Mouse (Mus musculus) heart, embryonic 12.5 days (tissue): ENCODE data around the gene Gm17720. TPM values are rescaled to one million over a fixed set of nuclear protein-coding genes. Genes with fewer than 3 reads are reported as not detected.
"Not testable (repeated sequence)": the region's sequence is repeated elsewhere in the genome, so short reads cannot be mapped to it uniquely, and the experiment has no call there.

Source experiments
- ATAC-seq: fragments of 200-750 bp; cut with Nextera tagmentation; 2 replicates; pipeline ENCODE4 v1.8.0; 2017; ENCODE audit warnings: moderate TSS enrichment, moderate library complexity; ENCODE audit not compliant: insufficient number of reproducible peaks, low FRiP score
- H3K27ac ChIP-seq: fragments of 300-500 bp; sonication (generic); 2 replicates; pipeline ENCODE4 v1.5.1; 2016; ENCODE audit warnings: mild to moderate bottlenecking, moderate library complexity; ENCODE audit not compliant: poor library complexity, severe bottlenecking
- H3K27me3 ChIP-seq: fragments of 300-500 bp; sonication (generic); replicated peaks from 2 replicates; pipeline ENCODE4 v1.6.1; 2016; ENCODE audit warnings: mild to moderate bottlenecking, moderate library complexity
- H3K36me3 ChIP-seq: fragments of 300-500 bp; sonication (generic); 2 replicates; pipeline ENCODE4 v1.6.1; 2016; ENCODE audit warnings: mild to moderate bottlenecking, moderate library complexity
- H3K4me1 ChIP-seq: fragments of 300-500 bp; sonication (generic); replicated peaks from 2 replicates; pipeline ENCODE4 v1.6.1; 2016; ENCODE audit warnings: mild to moderate bottlenecking
- H3K4me2 ChIP-seq: fragments of 300-500 bp; sonication (generic); 2 replicates; pipeline ENCODE4 v1.6.1; 2016; ENCODE audit warnings: mild to moderate bottlenecking, moderate library complexity
- H3K4me3 ChIP-seq: fragments of 300-500 bp; sonication (generic); 2 replicates; pipeline ENCODE4 v1.5.1; 2016; ENCODE audit warnings: mild to moderate bottlenecking
- H3K9ac ChIP-seq: fragments of 300-500 bp; sonication (generic); 2 replicates; pipeline ENCODE4 v1.6.1; 2016; ENCODE audit warnings: mild to moderate bottlenecking, moderate library complexity
- H3K9me3 ChIP-seq: fragments of 300-500 bp; sonication (generic); replicated peaks from 2 replicates; pipeline ENCODE4 v1.6.1; 2016; ENCODE audit warnings: mild to moderate bottlenecking, moderate library complexity
- WGBS: fragments of 180-500 bp; shearing (Covaris S2); methylation state at CpG from one replicate; pipeline ENCODE4 v1.1.7; 2016; 5-methylcytosine and 5-hydroxymethylcytosine counted together
- polyA plus RNA-seq: library from polyadenylated mRNA; unstranded; fragments of >200 nt; fragmentation: Nextera tagmentation; extraction: Ambion mirVana; gene quantifications from 2 replicates; pipeline ENCODE4 v1.2.1, GENCODE M21; 2016

The Gm17720 gene
- polyA plus RNA-seq, 1 experiment from 2014 or later = not detected

GRCm38 (mm10) chr8:110039659-110040058 lies 62.9 kb downstream of the Gm17720 start, which contains the start of gene Chst4:
Gene Chst4 (minus strand): TSS chr8:110039740.
- no peak within 1 kb of the TSS for H3K9ac ChIP-seq
- H3K4me1 ChIP-seq = peaks cover 21% of the 10 kb centered on the region
- H3K36me3 ChIP-seq = no peaks in the 10 kb centered on the region
- H3K27ac ChIP-seq = no peak within 1 kb of the TSS
- WGBS = 77% methylated on average over 5 of the region's 5 CpGs
- no peak for ATAC-seq
- no peaks in the 10 kb centered on the region; the same call in 1 of the 2 replicates for H3K9me3 ChIP-seq
- no peak within 1 kb of the TSS for H3K4me3 ChIP-seq
- H3K27me3 ChIP-seq = no peaks in the 10 kb centered on the region
- no peak within 1 kb of the TSS for H3K4me2 ChIP-seq

DNA sequence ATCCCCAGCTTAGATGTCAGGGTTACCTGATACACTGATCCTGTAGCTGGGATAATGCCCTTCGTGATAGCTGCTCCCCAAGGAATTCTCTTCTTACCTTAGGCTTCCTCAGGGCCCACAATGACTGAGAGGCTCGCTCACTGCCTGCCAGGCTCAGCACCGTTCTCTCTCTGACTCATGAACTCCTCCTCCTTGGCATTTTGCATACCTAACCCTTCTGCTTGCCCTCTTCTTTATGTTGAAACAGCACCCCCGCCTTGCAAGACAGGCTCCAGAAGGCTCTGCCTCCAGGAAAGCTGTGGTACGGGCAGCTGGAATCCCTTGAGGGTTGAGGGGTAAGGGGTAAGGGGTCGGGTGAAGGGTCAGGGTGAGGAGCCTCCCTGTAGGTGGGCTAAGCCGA lies 63.3 kb downstream of the Gm17720 start:
- 37% methylated on average over 7 of the region's 7 CpGs for WGBS
- Histone ChIP-seq H3K27me3 (no peaks in the 10 kb centered on the region), H3K4me1 (peaks cover 26% of the 10 kb centered on the region), H3K4me2 (no peak overlapping the region), H3K9me3 (no peaks in the 10 kb centered on the region; the same call in 1 of the 2 replicates), H3K36me3 (no peaks in the 10 kb centered on the region), H3K9ac (no peak overlapping the region), H3K27ac (no peak overlapping the region), H3K4me3 (no peak overlapping the region)
- no peak for ATAC-seq

DNA sequence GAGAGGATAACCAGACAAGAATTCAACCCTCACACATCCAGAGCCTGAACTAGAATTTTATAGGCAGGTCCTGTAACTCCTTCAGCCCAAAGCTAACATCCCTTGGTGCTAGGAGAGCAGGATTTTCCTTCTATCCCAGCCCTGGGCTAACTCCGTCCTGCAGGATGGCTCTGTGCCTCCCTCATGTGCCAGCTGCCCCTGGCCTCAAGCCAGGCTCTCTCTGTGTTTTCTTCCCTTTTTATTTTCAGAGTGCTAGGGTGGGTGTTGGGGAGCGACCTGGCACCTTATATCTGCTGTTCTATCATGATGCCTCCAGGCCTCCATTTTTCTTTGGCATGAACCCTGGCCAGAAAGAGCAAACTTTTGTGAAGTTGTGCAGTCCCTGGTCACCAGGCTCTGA lies 66.4 kb downstream of the Gm17720 start:
- no peak overlapping the region for H3K27ac ChIP-seq
- no peaks in the 10 kb centered on the region for H3K9me3 ChIP-seq
- H3K36me3 ChIP-seq = no peaks in the 10 kb centered on the region
- no peak overlapping the region for H3K4me3 ChIP-seq
- H3K27me3 ChIP-seq = no peaks in the 10 kb centered on the region
- no peak for ATAC-seq
- H3K4me1 ChIP-seq = peaks cover 28% of the 10 kb centered on the region
- no peak overlapping the region for H3K9ac ChIP-seq
- H3K4me2 ChIP-seq = no peak overlapping the region
- 45% methylated on average over 2 of the region's 2 CpGs for WGBS

DNA sequence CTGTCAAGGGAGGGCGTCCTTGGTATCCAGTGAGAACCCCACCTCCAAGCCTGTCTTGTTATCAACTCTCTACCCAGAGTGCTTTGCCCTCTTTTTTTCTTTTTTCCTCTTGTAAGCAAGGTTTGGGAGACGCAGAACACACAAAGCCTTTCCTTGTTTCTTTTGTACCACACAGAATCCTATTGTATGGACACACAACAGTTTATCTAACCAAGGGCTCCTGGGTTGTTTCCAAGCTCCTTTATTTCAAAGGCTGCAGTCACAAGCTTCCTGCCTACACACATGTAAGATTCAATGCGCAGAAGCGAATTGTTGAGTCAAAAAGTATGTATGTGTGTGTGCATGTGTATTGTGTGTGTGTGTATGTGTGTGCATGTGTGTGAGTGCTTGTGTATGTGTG lies 68.2 kb downstream of the Gm17720 start:
- no peak for ATAC-seq
- Histone ChIP-seq H3K36me3 (no peaks in the 10 kb centered on the region), H3K4me1 (peaks cover 20% of the 10 kb centered on the region), H3K27ac (peak overlapping the region; percentile 35), H3K4me3 (no peak overlapping the region), H3K4me2 (no peak overlapping the region), H3K9ac (no peak overlapping the region), H3K9me3 (peaks cover 9% of the 10 kb centered on the region; the same call in 1 of the 2 replicates), H3K27me3 (no peaks in the 10 kb centered on the region)
- WGBS = 30% methylated on average over 4 of the region's 4 CpGs

GRCm38 (mm10) chr8:110033771-110034170 lies 68.8 kb downstream of the Gm17720 start:
- ATAC-seq = peak; percentile 77
- not testable (repeated sequence) for H3K27ac ChIP-seq
- 13% methylated on average over 8 of the region's 8 CpGs for WGBS

More at GRCm38 (mm10) chr8:110033771-110034170, 68.8 kb downstream of the Gm17720 start:
- H3K4me3 ChIP-seq, H3K9me3 ChIP-seq, H3K36me3 ChIP-seq, H3K4me2 ChIP-seq, H3K9ac ChIP-seq, H3K27me3 ChIP-seq: not testable (repeated sequence)
- H3K4me1 ChIP-seq = peaks cover 20% of the 10 kb centered on the region

Other genes starting within 250 kb of the Gm17720 start
- gene Phlpp2, start 234.2 kb downstream of the Gm17720 start, polyA plus RNA-seq = 1.5 and 1.8 TPM in 2 replicates
- 0.40 and 0.41 TPM in 2 replicates for gene Marveld3, start 140.6 kb downstream of the Gm17720 start, polyA plus RNA-seq
- 0.08 TPM in 1 of 2 replicates, not detected in the other for gene Tat, start 112.3 kb downstream of the Gm17720 start, polyA plus RNA-seq
- gene Chst4, start 63.0 kb downstream of the Gm17720 start, polyA plus RNA-seq = 0.60 and 0.69 TPM in 2 replicates
- gene Zfp612, start 23.0 kb downstream of the Gm17720 start, polyA plus RNA-seq = 6.8 and 7.2 TPM in 2 replicates
- not detected in 2 replicates for gene Gm21964, start 1.5 kb downstream of the Gm17720 start, polyA plus RNA-seq
- gene Calb2, start 65.5 kb upstream of the Gm17720 start, polyA plus RNA-seq = 1.7 and 1.8 TPM in 2 replicates
- 6.4 and 6.7 TPM in 2 replicates for gene Cmtr2, start 112.9 kb upstream of the Gm17720 start, polyA plus RNA-seq
- 0.28 and 0.29 TPM in 2 replicates for gene Hydin, start 164.2 kb upstream of the Gm17720 start, polyA plus RNA-seq